Mouse (Mus musculus) testis, adult 2 months (tissue): ENCODE measurements around the gene Syt2. TPM values are rescaled to one million over a fixed set of nuclear protein-coding genes. Genes with fewer than 3 reads are reported as not detected.

Experiments
- H3K27ac ChIP-seq: fragments of 200-500 bp; 2 replicates; pipeline ENCODE4 v1.5.1; 2012; ENCODE audit warnings: low read depth, low read length; ENCODE audit not compliant: control insufficient read depth, insufficient read depth
- H3K27me3 ChIP-seq: fragments of 200-500 bp; 2 replicates; pipeline ENCODE4 v1.6.1; 2012; ENCODE audit warnings: mild to moderate bottlenecking, low read length, moderate library complexity; ENCODE audit not compliant: control insufficient read depth, insufficient read depth
- H3K36me3 ChIP-seq: fragments of 200-500 bp; 2 replicates; pipeline ENCODE4 v1.6.1; 2012; ENCODE audit warnings: mild to moderate bottlenecking, low read length; ENCODE audit not compliant: control insufficient read depth, insufficient read depth
- H3K4me1 ChIP-seq: fragments of 200-500 bp; 2 replicates; pipeline ENCODE4 v1.6.1; 2012; ENCODE audit warnings: low read length; ENCODE audit not compliant: control insufficient read depth, insufficient read depth
- H3K4me3 ChIP-seq: fragments of 200-500 bp; 2 replicates; pipeline ENCODE4 v1.5.1; 2012; ENCODE audit warnings: low read depth, mild to moderate bottlenecking, low read length, moderate library complexity, mixed read lengths; ENCODE audit not compliant: control insufficient read depth
- CTCF ChIP-seq: fragments of 200-500 bp; IDR thresholded peaks from 2 replicates; pipeline ENCODE4 v1.5.1; 2012; ENCODE audit warnings: low read depth, mild to moderate bottlenecking, inconsistent platforms, low read length, moderate library complexity; ENCODE audit not compliant: control insufficient read depth, insufficient read depth, insufficient replicate concordance
- POLR2A ChIP-seq: fragments of 200-500 bp; IDR thresholded peaks from 2 replicates; pipeline ENCODE4 v1.6.1; 2012; ENCODE audit warnings: low read depth, mild to moderate bottlenecking, inconsistent platforms, low read length, moderate library complexity; ENCODE audit not compliant: control insufficient read depth
- polyA plus RNA-seq: library from polyadenylated mRNA; depleted of rRNA; stranded (reverse); fragments of >200 nt; gene quantifications from 2 replicates; pipeline ENCODE4 v1.2.3, GENCODE M21; 2012

Gene Syt2
- polyA plus RNA-seq, 1 experiment: 0.14 TPM

DNA sequence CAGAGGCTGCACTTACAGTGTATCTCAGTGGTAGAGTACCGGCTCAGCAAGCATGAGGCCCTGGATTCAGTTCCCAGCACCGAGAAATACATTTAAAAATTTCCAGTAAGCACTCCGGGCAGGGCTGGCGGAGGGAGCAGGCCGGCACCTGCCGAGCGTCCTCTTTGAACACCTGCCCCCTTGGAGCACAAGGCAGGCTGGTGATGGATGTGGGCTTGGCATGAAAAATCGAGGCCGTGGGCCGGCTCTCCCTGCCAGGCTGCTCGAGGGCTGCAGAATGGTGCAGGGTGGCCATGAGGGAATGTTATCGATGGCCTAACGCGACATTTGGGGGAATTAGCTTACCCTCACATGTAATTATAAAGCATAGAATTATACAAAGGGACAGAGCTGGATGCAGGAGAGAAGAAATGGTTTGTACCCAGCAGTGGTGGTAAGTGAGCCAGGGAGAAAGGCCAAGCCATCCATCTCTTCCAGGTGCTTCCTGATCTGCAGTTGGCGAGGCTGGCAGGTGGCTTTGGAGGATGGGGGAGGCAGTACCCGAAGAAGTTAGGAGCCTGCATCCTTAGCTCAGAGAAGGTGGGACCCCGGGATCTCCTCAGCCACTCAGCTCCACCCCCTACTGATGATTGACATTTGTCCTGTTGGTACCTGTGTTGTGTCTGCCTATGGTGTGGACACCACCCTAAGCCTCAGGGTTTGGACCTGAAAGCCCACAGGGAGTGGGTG, 51.2 kb downstream of the Syt2 start:
- H3K36me3 ChIP-seq: no peaks in the 10 kb centered on the region
- no peak overlapping the region for H3K27ac ChIP-seq
- no peak overlapping the region for H3K4me3 ChIP-seq
- H3K4me1 ChIP-seq: no peaks in the 10 kb centered on the region; the same call in 1 of the 2 replicates
- no peak for TF ChIP-seq CTCF
- no peak for TF ChIP-seq POLR2A
- H3K27me3 ChIP-seq: no peaks in the 10 kb centered on the region

GRCm38 (mm10) chr1:134698486-134698885, 52.0 kb downstream of the Syt2 start:
- no peak for TF ChIP-seq CTCF
- no peak for TF ChIP-seq POLR2A
- Histone ChIP-seq H3K36me3 (no peaks in the 10 kb centered on the region), H3K4me1 (no peaks in the 10 kb centered on the region; the same call in 1 of the 2 replicates), H3K27me3 (no peaks in the 10 kb centered on the region), H3K27ac (no peak overlapping the region), H3K4me3 (no peak overlapping the region)

DNA sequence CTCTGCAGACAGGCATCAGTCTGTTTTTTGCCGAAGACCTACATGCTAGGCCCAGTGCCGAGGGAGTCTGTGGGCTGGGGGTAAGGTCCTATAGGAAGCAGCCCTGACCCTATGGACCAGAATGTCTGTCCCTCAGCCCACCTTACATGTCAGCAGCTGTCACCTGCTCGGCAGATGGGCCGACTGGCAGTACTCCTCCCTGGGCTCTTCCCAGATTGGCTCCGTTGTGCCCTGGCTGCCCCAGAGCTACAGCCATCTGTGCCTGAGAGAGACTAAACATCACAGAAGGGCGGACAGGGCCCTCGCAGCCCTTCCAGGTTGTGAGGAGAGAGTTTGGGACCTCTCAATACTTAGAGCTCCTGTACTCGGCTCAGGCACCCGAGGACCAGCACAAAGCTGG, 52.9 kb downstream of the Syt2 start:
- no peaks in the 10 kb centered on the region for H3K27me3 ChIP-seq
- no peak overlapping the region for H3K4me3 ChIP-seq
- H3K4me1 ChIP-seq: no peaks in the 10 kb centered on the region; the same call in none of the 2 replicates
- no peak overlapping the region for H3K27ac ChIP-seq
- no peaks in the 10 kb centered on the region for H3K36me3 ChIP-seq
- no peak for TF ChIP-seq CTCF
- no peak for TF ChIP-seq POLR2A

- no peak for TF ChIP-seq CTCF
- no peak for TF ChIP-seq POLR2A
- no peaks in the 10 kb centered on the region for H3K36me3 ChIP-seq
- no peaks in the 10 kb centered on the region for H3K27me3 ChIP-seq
- no peaks in the 10 kb centered on the region; the same call in none of the 2 replicates for H3K4me1 ChIP-seq
- H3K4me3 ChIP-seq: no peak overlapping the region
- H3K27ac ChIP-seq: no peak overlapping the region
Measured at GRCm38 (mm10) chr1:134700151-134700550, 53.7 kb downstream of the Syt2 start.

DNA sequence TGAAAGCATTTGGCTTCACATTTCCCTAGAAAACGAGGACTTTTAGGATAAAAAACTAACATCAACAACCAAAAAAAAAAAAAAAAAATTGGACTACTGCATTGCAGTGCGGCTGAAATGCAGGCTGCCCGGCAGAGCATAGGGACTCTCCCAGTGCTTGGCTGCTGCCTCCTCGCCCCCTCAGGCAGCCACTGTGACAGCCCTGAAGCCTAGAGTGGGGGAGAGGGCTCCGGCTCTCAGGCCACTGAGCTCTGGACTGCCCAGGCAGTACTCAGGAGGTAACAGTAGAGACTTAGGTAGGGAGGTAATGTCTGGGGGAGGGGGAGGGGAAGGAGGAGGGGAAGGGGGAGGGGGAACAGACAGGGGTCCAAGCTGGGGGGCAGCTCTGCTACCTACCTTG, 54.2 kb downstream of the Syt2 start:
- H3K36me3 ChIP-seq: no peaks in the 10 kb centered on the region
- no peaks in the 10 kb centered on the region; the same call in none of the 2 replicates for H3K4me1 ChIP-seq
- H3K4me3 ChIP-seq: no peak overlapping the region
- H3K27ac ChIP-seq: no peak overlapping the region
- no peaks in the 10 kb centered on the region for H3K27me3 ChIP-seq
- TF ChIP-seq CTCF: no peak
- no peak for TF ChIP-seq POLR2A

DNA sequence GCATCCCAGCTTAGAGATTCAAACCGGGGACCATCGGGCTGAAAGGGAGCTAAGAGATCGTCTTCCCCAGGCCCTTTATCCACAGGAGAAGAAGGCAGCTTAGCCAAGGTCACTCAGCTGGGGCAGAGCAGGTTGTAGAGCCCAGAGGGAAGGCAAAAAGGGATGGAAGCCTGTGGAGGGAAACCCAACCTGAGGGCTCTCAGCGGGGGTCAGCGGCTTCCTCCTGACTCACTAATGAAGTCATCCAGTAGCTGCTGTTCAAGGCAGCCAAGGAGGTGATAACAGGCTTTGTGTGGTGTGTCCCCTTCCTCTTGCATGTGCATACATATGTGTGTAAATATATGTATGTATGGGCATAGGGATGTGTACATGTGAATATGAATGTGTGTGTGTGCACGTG, 54.7 kb downstream of the Syt2 start:
- Histone ChIP-seq H3K4me1 (no peaks in the 10 kb centered on the region; the same call in none of the 2 replicates), H3K36me3 (no peaks in the 10 kb centered on the region), H3K4me3 (no peak overlapping the region), H3K27me3 (no peaks in the 10 kb centered on the region), H3K27ac (no peak overlapping the region)
- TF ChIP-seq CTCF (no peak), POLR2A (no peak)

- peaks cover 1% of the 10 kb centered on the region for H3K4me1 ChIP-seq
- no peak overlapping the region for H3K27ac ChIP-seq
- TF ChIP-seq CTCF (no peak), POLR2A (no peak)
- H3K27me3 ChIP-seq: no peaks in the 10 kb centered on the region
- H3K4me3 ChIP-seq: no peak overlapping the region
- H3K36me3 ChIP-seq: no peaks in the 10 kb centered on the region
Measured at GRCm38 (mm10) chr1:134703232-134703631, 56.8 kb downstream of the Syt2 start.
